Mouse (Mus musculus) embryonic fibroblast, embryonic 13.5 days (primary cell): ENCODE data around the gene Olfr448. TPM values are rescaled to one million over a fixed set of nuclear protein-coding genes. Genes with fewer than 3 reads are reported as not detected.

Experiments
- H3K27ac ChIP-seq: 2 replicates; pipeline ENCODE4 v1.5.1; 2012; ENCODE audit warnings: low read length, control low read depth, inconsistent platforms; ENCODE audit not compliant: insufficient read depth
- H3K4me1 ChIP-seq: 2 replicates; pipeline ENCODE4 v1.6.1; 2011; ENCODE audit warnings: low read length; ENCODE audit not compliant: control insufficient read depth, insufficient read depth
- H3K4me3 ChIP-seq: 2 replicates; pipeline ENCODE4 v1.5.1; 2011; ENCODE audit warnings: mild to moderate bottlenecking, control low read depth, low read length; ENCODE audit not compliant: insufficient read depth
- CTCF ChIP-seq: IDR thresholded peaks from 2 replicates; pipeline ENCODE4 v1.5.1; 2011; ENCODE audit warnings: mild to moderate bottlenecking, control low read depth, low read length, moderate library complexity, borderline replicate concordance; ENCODE audit not compliant: insufficient read depth
- POLR2A ChIP-seq: IDR thresholded peaks from 2 replicates; pipeline ENCODE4 v1.6.1; 2011; ENCODE audit warnings: low read depth, mild to moderate bottlenecking, control low read depth, low read length, moderate library complexity
- polyA plus RNA-seq: library from polyadenylated mRNA; stranded (reverse); fragments of >200 nt; gene quantifications from 2 replicates; pipeline ENCODE4 v1.2.4, GENCODE M21; 2011; ENCODE audit warnings: low read depth; ENCODE audit not compliant: missing spikeins, insufficient read length

Gene Olfr448
- not detected in 2 replicates for polyA plus RNA-seq

DNA sequence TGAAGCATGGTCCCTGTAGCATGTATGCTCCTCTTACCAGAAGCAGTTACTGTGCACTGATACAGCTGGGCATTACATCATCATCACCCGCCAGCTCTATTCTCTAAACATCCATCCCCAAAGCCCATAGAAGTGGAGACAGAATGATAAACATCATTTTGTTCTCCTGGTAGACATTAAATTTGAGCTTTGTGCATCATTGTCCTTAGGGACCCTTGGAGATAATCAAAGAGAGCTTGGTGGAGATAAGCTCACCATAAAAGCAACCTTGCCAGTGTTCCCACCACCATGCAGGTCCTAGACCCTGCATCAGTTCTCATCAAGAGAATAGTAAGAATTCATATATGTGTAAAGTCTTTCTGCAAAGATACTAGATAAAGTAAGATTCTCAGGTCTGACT lies at the start of gene Olfr448:
TSS of gene Olfr448 (plus strand) at position 301 of the 400 bp plus-strand sequence.
- no peak for TF ChIP-seq CTCF
- no peak for TF ChIP-seq POLR2A
- Histone ChIP-seq H3K27ac (no peak within 1 kb of the TSS), H3K4me1 (no peaks in the 10 kb centered on the region), H3K4me3 (no peak within 1 kb of the TSS)

DNA sequence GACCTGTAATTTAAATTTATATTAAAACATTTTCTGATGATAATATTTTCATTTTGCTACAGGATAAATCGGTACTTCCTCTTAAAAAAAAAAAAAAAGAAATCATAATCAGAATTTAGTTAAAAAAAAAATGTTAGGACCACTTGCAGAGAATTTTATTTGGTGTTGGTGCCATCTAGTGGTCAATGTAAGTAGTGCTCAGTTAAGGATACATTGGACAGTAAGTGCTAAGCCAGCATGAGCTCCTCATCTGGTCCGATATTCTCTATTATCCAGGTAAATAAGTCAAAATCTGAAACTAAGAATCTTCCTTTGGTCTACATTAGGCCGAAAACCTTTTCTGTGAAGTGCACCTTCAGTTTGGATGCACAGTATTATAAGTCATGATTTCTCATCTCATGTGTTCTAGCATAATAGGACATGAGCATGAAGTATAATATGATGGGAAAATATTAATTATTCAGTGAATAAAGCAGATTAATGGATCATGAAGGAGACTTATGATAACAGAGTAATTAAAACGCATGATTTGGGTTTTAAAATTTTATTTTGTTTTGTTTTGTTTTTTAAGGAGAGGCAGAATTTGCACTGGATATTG lies 29.9 kb upstream of the Olfr448 start:
- Histone ChIP-seq H3K4me3 (no peak overlapping the region), H3K4me1 (no peaks in the 10 kb centered on the region), H3K27ac (no peak overlapping the region)
- TF ChIP-seq CTCF (no peak), POLR2A (no peak)

DNA sequence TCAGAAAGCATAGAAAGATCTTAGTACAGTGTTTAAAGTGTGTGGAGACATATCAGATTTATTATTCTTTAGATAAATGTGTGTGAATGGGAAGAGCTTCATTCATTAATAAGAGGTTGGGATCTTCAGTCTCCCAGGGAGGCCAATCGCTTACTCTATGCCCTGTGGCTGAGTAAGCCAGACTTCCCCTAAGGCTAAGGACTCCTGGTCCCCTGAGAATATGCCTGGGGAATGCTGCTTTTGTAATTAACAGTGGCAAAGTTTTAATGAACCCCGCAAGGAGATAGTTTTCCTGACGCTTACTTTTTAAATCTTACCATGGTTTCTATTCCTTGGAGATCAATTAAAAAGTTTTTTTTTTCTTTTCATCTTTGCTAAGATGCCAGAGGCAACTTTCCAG lies 20.5 kb upstream of the Olfr448 start:
- no peaks in the 10 kb centered on the region for H3K4me1 ChIP-seq
- no peak for TF ChIP-seq CTCF
- no peak for TF ChIP-seq POLR2A
- H3K4me3 ChIP-seq: no peak overlapping the region
- H3K27ac ChIP-seq: no peak overlapping the region

DNA sequence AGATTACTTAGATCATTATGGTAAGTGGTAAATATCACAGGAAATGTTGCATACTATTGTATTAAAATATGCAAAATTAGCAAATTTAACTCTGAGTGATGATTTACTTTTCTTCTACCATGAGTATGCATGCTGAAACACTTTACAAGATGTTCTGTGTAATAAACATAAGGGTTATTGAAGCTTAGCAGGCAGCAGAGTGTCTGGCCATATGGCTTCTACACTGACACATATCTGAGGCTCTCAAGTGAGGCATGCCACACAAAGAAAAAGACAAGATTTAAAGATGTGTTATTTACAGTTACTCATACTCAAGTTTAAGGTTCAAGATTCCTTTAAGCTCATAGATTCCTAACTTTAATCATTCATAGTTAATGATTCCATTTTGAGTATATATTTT lies 13.9 kb upstream of the Olfr448 start:
- no peak for TF ChIP-seq POLR2A
- TF ChIP-seq CTCF: no peak
- Histone ChIP-seq H3K4me3 (no peak overlapping the region), H3K27ac (no peak overlapping the region), H3K4me1 (no peaks in the 10 kb centered on the region)

DNA sequence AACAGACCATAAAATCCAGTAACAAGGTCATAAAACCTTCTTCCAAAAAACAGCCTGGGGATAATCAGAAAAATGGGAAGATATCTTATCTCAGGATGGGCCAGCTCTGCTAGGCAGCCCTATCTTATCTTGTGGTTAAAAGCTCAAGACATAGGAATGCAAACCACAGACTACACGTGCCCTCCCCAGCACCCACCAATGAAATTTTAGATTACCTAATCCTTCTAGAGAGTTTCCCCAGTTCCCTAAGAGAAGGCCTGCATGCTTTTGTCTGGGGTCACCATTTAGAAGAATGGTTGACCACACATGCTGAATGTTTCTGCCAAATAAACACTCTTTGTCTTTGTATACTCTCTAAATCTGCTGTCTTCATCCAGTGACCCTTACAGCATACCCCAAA lies 10.1 kb downstream of the Olfr448 start:
- Histone ChIP-seq H3K4me3 (no peak overlapping the region), H3K27ac (no peak overlapping the region)
- TF ChIP-seq CTCF (no peak), POLR2A (no peak)

DNA sequence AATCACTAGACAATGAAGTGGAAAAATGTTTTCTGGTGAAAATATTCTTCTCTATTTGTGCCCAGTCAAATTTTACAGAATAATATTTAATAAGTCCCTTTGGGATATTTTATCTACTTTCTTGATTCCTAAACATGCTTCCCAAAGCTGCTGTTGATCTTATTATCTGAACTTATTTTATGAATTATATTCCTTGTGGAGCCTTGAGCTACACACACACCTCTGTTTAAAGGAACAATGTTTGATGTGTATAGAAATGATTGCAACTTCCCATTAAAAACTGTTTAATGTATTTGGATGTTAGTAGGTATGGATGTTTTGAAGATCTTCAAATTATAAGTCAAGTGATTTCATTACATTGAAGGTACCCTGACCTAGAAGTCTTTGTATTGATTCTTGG lies 18.3 kb downstream of the Olfr448 start, which contains the start of gene Olfr447:
TSS of gene Olfr447 (plus strand) at position 301 of the 400 bp plus-strand sequence.
- TF ChIP-seq CTCF: no peak
- TF ChIP-seq POLR2A: no peak
- Histone ChIP-seq H3K4me1 (no peaks in the 10 kb centered on the region), H3K4me3 (no peak within 1 kb of the TSS), H3K27ac (no peak within 1 kb of the TSS)

More for the DNA sequence above, 10.1 kb downstream of the Olfr448 start:
- no peaks in the 10 kb centered on the region for H3K4me1 ChIP-seq

DNA sequence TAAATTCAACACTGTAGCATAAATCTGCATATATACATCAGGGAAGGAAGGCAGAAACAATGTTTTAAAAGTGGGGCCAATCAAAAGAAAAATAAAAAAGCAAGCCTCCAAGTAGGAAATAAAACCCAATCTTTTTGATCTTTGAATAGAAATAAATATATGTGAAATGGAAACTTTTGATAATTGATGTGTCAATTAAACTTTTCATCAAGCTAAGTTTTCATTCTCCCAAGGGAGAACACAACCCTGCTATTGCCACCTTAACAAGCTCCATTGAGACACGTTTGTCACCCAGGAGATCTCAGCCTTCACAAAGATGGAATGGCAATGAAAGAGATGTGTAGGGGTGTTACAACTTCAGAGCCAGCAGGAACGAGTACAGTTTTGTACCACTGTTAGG lies 30.8 kb downstream of the Olfr448 start, which contains the start of gene Olfr446:
TSS of gene Olfr446 (plus strand) at position 301 of the 400 bp plus-strand sequence.
- Histone ChIP-seq H3K4me3 (no peak within 1 kb of the TSS), H3K4me1 (no peaks in the 10 kb centered on the region), H3K27ac (no peak within 1 kb of the TSS)
- TF ChIP-seq CTCF (no peak), POLR2A (no peak)

Other genes starting within 250 kb of the Olfr448 start
- 8.8 and 10.8 TPM in 2 replicates for gene Tcaf2, start 245.2 kb upstream of the Olfr448 start, polyA plus RNA-seq
- gene Tcaf1, start 180.4 kb upstream of the Olfr448 start, polyA plus RNA-seq: 70.1 and 78.0 TPM in 2 replicates
- not detected in 2 replicates for gene Olfr453, start 151.1 kb upstream of the Olfr448 start, polyA plus RNA-seq
- gene Olfr38, start 134.0 kb upstream of the Olfr448 start, polyA plus RNA-seq: not detected in 2 replicates
- gene Olfr452, start 105.3 kb upstream of the Olfr448 start, polyA plus RNA-seq: not detected in 2 replicates
- not detected in 2 replicates for gene Olfr450, start 78.5 kb upstream of the Olfr448 start, polyA plus RNA-seq
- gene Olfr449, start 56.1 kb upstream of the Olfr448 start, polyA plus RNA-seq: not detected in 2 replicates
- not detected in 2 replicates for gene Olfr447, start 18.4 kb downstream of the Olfr448 start, polyA plus RNA-seq
- gene Olfr446, start 30.9 kb downstream of the Olfr448 start, polyA plus RNA-seq: not detected in 2 replicates
- not detected in 2 replicates for gene Olfr444, start 58.6 kb downstream of the Olfr448 start, polyA plus RNA-seq
- gene Olfr441, start 215.9 kb downstream of the Olfr448 start, polyA plus RNA-seq: not detected in 2 replicates